Mouse (Mus musculus) mesoderm, embryonic 11.5 days (tissue): Measurements from ENCODE around the gene Fbxw5.
"Not testable (repeated sequence)": the region's sequence is repeated elsewhere in the genome, so short reads cannot be mapped to it uniquely, and the experiment has no call there.

ENCODE experiments used
- DNase-seq: peaks from one replicate; pipeline ENCODE4 v3.0.0-alpha.2; 2012; ENCODE audit warnings: low read depth, low spot score

Gene Fbxw5

DNA sequence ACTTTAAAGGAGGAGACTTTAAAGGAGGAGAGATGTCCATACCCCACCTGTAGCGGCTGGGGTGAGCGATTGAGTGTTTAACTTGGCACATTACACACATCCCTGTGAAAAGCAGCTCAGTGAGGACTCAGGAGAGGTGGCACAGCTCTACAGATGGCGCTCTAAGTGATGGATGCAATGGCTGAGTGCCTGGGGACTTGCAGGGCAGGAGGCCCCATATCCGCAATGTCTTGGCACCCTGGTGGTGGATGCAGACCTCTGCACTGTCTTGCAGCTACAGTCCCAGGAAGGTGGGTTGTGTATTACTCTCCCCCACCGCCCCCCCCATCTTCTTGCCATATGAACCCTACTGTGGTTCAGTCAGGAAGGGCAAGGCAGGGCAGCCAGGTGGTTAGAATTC, 6.4 kb downstream of the Fbxw5 start:
- DNase-seq: peak; percentile 15

DNA sequence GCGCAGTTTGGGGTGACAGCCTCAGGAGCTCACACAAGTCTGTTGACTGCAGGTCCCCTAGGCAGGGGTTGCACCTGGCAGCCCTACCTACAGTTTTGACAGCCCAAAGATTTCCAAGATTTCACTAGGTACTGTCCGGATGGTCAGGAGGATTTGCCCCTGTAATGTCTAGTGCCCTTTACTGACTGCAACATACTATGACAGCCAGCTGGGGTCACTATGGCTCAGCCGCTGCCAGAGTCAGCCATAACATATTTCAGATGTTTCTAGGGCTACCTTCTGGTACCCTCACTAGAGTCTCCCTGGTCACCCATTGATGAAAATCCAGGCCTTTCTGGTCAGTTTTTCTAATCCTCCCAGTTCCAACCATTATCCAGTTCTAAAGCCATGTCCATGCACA, 9.4 kb downstream of the Fbxw5 start:
- no peak for DNase-seq

DNA sequence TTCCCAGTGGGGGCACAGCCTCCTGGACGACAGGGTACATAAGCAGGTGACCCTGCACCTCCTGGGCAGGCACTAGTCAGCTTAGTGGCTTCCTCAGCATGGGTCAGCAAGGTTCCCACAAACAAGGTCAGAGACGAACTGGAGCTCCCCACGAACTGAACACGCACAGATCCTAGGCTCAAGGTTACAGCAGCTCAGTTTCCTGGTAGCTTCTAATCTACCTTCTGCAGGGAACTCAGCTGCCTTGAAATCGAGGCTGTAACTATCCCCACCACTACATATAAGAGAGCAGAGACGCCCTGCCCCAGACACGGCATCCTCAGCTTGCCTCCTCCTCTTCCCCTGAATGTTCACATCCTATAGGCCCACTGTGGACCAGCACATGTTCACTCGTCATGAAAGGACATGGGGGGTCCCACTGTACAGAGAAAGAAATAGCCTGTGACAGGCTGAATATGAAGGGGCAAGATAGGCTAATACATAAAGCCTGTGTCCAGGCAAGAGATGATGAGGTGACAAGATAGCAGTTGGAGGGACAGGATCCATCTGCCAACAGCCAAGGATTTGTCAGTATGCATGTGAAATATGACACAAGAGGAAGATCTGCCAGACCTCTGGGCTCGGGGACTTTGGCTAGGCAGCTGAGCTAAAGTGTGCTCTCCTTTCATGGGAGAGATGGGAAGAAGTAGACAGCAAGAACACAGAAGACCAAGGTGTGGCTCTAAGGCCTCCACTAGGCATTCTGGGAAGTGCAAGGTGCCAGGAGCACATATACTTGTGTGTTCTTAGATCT, 26.2 kb downstream of the Fbxw5 start:
- no peak for DNase-seq

DNA sequence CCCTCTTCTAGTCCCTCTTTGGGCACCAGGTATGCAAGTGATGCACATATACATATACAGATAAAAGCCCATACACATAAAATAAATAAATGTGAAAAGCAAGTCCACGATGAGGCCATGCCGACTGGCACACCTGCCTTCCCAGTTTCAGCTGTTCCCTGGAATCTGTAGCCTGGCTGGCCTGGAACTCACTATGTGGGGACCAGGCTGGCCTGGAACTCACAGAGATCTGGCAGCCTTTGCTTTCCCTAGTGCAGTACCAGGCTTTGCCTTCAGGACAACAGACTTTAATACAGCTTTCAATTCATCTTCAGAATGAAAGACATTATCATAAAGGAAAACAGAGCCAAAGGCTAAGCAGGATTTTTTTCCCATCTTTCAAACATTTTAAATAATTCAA, 33.2 kb downstream of the Fbxw5 start:
- DNase-seq: no peak

DNA sequence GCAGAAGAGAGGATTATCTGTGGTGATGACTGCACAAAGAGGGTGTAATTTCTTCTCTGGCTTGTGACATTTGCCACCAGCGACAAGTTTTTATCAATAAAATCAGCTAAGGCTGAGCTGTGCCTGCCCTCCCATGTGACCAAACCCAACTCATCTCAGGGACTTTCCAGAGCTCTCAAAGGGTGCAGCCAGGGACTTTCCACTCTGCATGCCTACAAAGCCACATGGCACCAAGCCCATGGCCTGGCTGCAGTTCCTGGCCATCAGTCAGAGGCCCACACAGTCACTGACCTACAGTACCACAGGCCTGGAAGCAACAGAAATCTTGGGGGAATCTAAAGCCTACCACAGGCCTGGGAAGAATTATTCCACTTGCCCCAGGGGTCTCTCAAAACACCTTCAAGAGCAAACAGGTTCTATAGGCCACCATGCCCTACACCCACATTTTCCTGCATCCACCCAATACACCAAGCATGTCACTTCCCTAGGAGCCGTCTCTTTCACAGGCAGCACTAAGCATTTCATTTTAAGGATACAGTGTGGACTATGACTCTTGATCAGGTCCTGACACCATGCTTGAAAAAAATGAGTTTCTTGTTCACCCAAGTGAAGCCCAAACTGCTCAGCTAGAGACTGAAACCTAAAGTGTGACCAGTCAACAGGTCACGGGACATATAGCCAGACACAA, 33.8 kb downstream of the Fbxw5 start:
- DNase-seq: no peak

DNA sequence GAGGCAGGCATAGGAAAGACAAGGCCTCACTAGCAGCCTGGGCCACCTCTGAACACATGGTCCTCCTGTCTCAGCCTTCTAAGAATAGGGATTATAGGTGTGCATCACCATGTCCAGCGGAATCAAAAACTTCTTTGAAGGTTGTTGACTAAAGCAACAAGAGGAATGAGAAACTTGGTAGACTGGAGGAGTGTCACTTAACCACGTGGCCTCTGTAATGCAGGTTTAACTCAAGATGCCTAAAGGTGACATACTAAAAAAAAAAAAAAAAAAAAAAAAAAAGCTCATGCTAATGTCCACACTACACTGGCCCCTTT, 34.3 kb downstream of the Fbxw5 start:
- no peak for DNase-seq

DNA sequence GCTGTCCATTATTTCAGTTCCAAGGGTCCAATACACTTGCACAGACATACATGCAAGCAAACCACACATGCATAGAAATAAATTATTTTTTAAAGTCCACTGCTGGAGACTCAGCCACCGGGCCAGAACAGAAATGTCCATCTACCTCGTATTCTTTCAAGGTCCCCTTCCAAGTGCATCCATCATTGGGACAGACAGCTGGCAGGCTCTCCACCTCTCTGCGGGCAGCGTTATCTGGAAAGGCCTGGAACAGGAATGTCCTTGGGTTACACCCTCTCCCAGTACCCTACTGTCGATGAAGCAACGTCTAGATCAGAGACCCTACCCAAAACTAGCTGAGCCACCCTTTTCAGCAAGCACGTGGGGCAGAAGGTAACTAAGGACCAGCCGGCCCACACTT, 36.0 kb downstream of the Fbxw5 start:
- no peak for DNase-seq

DNA sequence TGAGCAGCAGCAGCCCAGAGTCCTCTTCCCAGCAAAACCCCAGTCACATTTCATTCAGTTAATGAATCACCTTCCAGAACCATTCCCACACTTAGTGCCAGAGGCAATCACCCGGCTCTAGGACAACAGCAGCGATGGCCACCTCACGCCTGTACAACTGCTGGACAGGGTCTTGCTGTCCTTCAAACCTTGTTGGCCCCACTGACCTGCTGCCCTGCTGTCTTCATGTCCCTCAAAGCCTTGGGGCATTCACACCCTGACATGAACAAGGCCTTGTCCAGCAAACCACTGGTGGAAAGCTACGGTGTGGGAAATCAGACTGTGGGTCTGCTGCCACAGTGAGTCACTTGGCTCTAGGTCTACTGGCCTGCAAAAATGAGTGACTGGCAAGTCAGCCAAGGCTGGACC, 40.0 kb downstream of the Fbxw5 start:
- no peak for DNase-seq

DNA sequence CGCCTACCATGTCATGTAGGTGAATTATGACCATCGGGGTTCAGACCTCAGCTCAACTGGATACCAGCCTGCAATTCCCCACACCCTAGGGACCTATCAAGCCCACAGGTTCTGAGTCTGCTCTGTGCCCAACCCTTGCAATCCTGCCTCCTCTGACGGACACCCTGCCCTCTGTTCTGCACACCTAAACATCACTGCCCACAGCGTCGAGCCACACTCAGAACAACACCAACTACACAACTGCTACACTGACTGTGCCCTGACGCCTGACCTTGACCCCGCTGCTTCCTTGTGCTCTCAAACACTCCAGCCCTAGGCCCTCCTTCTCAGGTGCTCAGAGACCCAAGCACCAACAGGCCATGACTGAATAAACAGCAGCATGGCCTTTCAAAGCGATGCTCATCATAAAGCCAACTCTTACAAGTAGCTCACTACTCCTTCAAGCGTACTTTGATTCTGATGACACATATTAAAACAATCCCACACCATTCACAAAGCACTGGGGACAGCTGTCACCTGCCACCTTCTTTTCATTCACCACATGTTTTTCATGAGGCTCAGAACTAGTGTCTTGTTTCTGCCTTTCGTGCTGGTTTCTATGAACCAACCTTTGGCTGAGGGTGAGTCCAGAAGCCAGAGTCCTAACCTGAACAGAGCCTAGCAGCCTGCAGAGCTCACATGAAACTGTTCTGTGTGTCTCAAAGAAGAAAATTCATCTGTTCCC, 41.3 kb downstream of the Fbxw5 start:
- DNase-seq: no peak

DNA sequence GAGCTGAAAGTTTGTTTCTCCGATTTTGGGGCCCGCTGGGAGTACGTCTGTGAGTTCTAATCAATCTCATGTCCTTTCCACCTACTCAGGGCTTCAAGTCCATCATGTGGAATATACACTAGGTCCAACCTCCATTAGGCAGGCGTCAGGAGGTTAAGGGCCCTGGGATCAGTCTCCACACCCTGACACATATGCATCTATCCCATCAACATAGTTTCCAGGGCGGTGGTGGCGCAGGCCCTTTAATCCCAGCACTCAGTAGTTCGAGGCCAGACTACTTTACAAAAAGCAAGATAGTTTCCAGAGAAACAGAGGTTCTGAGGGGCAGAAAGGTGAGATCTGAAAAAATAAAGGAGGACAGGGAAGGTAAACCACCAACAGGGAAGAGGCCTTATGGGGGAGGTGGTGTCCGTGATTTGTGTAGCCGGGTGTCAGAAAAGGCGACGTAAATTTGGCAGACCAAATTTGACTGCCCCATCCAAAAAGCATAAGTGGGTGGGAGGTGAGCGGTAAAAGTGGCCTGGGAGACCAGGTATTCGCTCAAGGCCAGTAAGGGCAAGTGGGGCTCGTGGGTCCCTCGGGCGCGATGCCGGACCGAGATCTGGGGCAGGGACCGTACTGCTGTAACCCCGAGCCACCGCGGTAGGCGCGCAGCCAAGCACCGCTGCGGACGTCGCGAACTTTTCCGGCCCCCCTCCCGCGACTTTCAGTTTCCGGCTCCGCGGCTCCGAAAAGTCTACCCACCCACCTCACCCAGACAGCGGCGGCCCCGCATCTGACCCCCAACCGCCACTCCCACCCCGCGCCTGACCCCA, 45.7 kb downstream of the Fbxw5 start:
- no peak for DNase-seq

DNA sequence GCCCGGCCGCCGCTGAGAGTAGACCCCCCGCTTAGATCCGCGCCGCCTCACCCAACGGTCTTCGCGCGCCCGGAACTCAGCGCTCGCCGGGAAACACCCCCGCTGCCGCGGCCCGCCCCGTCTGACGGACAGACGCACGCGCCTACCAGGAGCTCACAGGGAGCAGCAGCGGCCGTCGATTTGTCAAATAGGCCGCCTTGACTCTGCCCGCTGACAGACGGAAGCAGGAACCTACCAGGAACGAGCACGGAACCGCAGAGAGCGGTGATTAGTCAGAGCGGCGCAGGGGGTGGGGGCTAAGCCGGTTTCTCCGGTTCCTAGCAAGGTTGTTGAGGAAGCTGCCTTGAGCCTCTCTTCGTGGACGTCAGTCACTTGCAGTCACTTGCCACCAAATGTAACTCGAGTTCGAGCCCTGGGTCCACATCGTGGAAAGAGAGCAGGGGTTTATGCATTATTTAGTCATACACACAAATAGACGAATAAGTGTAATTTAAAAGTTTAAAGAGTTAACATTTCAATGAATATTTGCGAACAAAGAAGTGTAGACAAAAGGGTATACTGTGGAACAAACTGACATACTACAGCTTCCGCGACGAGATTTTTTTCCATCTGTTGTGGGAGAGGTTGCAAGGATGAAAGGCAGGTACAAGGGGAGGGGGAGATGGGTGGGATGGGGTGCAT, 46.4 kb downstream of the Fbxw5 start, which contains the start of gene Traf2:
TSS of gene Traf2 (minus strand) at position 130 of the 681 bp plus-strand sequence.
- peak; percentile 99 for DNase-seq

DNA sequence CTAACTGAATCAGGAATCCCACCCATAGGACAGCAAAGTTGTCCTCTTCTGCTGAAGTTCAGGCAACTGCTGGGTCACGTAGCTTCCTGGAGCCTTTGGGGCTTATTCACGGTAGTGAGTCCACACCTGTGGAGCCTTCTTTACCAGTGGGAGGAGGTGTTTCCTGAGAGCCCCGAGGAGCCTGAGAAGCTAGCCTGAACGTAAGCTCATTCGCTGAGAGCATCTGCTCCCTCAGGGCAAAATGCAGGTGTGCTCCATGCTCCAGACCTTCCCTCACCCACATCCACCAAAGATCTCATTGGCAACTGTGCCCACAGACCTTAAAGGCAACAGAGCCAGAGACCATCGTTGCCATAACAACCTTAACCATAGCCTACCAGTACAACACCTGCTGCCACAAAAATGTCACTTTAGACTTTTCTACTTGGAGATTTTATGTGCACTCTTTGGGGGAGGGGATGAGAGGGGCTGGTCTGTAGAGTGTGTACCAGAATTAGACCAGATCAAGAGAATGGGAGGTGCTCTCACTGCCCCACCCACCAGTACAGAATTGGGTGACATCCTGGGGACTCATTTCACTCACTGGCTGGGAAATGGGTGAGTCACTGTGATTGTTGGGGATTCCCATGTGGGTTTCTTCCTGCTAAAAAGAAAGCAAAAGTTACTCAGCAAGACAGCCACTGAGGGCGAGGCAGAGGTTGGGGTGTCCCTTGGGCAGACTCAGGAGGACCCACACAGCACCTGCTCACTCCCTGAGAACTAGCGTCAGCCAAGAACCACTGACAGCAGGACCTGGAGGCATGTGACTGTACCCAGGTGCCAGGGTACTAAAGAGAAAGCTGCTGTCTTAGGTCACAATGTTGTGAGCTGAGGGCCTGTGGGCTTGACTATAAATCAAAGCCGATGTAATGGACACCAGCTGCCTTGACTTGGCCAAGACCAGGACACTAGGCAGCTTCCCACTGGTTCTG, 48.8 kb downstream of the Fbxw5 start:
- no peak for DNase-seq

DNA sequence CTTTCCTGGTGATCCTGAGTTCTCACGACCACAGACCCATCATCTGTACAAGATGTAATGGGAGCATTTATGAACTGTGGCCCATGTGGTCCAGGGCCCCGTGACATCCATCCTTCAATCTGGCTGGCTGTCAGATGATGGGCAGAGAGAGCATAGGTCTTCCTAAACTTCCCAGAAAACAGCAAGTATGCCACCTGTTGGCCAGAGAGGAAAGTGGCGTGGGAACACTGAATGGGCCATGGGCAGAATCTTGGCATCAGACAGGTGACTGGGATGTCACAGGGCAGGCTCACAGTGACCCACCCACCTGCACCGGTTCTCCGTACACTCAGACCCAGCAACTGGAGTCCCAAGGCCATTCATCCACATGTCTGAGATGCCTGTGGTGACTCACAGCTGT, 50.6 kb downstream of the Fbxw5 start:
- peak; percentile 39 for DNase-seq

DNA sequence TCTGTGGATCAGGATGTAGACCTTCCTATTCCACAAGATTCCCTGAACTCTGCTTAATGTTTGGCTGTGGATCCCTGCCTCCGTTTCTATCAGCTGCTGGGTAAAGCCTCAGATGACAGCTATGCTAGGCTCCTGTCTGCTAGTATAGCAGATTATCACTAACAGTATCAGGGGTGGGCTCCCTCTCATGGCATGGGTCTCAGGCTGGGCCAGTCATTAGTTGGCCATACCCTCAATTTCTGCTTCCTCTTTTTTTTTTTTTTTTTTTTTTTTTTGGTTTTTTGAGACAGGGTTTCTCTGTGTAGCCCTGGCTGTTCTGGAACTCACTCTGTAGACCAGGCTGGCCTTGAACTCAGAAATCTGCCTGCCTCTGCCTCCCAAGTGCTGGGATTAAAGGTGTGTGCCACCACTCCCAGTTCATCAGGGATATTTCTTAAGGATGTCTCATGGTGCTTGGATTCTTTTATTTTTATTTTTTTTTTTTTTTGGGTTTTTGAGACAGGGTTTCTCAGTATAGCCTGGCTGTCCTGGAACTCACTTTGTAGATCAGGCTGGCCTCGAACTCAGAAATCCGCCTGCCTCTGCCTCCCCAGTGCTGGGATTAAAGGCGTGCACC, 52.7 kb downstream of the Fbxw5 start:
- DNase-seq: not testable (repeated sequence)
